8 mouse cellular contexts compared by ENCODE assay signal in genomic region chr1:166843397-166843877, GRCm38 (mm10).
DNase-seq lines count a peak whose midpoint lies in the region; ATAC-seq lines count a peak whose summit lies in the region.

No protein-coding gene starts in this region.

- DNase-seq in left cerebral cortex, postnatal 14 days (ENCODE audit: low spot score in 2 of 2) = peak; percentile 3 to 6
- DNase-seq in left cerebral cortex, adult 11 months (ENCODE audit: low spot score) = no peak
- DNase-seq in embryonic facial prominence, embryonic 10.5 days (ENCODE audit: low spot score) = peak; percentile 37
- DNase-seq in hindbrain, embryonic 14.5 days (ENCODE audit: low spot score) = peak; percentile 63
- DNase-seq in lung, postnatal 36 days = peak; percentile 9
- peak; percentile 56 for DNase-seq in thymus, postnatal 14 days
- DNase-seq in left cerebral cortex, adult 8-10 months (ENCODE audit: low spot score in 2 of 2) = no peak
- no peak for DNase-seq in testis, postnatal 10 days (ENCODE audit: low spot score)

- 6% methylated on average over 11 of the region's 11 CpGs for WGBS in embryonic facial prominence, embryonic 10.5 days
- 1% methylated on average over 11 of the region's 11 CpGs for WGBS in hindbrain, embryonic 14.5 days

- peak overlapping the region; percentile 0; the same call in 1 of the 2 replicates for H3K27ac ChIP-seq in embryonic facial prominence, embryonic 10.5 days (replicated peaks)
- peak overlapping the region; percentile 77 for H3K27ac ChIP-seq in hindbrain, embryonic 14.5 days

- no peaks in the 10 kb centered on the region for H3K27me3 ChIP-seq in embryonic facial prominence, embryonic 10.5 days (replicated peaks; ENCODE audit: low read depth, poor library complexity, severe bottlenecking)
- no peaks in the 10 kb centered on the region for H3K27me3 ChIP-seq in hindbrain, embryonic 14.5 days (ENCODE audit: control insufficient read depth, insufficient read depth, low read length)

- H3K4me3 ChIP-seq in embryonic facial prominence, embryonic 10.5 days = peak overlapping the region; percentile 37
- H3K4me3 ChIP-seq in hindbrain, embryonic 14.5 days (replicated peaks; ENCODE audit: low read length) = peak overlapping the region; percentile 17

- intact Hi-C loops in left cerebral cortex, postnatal 14 days (cut with DNase I) = no loop called here

- H3K36me3 ChIP-seq in embryonic facial prominence, embryonic 10.5 days (replicated peaks) = no peaks in the 10 kb centered on the region
- no peaks in the 10 kb centered on the region for H3K36me3 ChIP-seq in hindbrain, embryonic 14.5 days (replicated peaks; ENCODE audit: control insufficient read depth, insufficient read depth)

- peak overlapping the region; percentile 51 for H3K9ac ChIP-seq in hindbrain, embryonic 14.5 days

- peaks cover 21% of the 10 kb centered on the region for H3K4me1 ChIP-seq in embryonic facial prominence, embryonic 10.5 days
- H3K4me1 ChIP-seq in hindbrain, embryonic 14.5 days (replicated peaks; ENCODE audit: control insufficient read depth, insufficient read depth, low read length) = peaks cover 28% of the 10 kb centered on the region

- H3K9me3 ChIP-seq in embryonic facial prominence, embryonic 10.5 days = no peaks in the 10 kb centered on the region
- H3K9me3 ChIP-seq in hindbrain, embryonic 14.5 days (ENCODE audit: control insufficient read depth, low read length) = no peaks in the 10 kb centered on the region

- peak; percentile 81 for ATAC-seq in hindbrain, embryonic 14.5 days (ENCODE audit: low FRiP score)

- H3K4me2 ChIP-seq in hindbrain, embryonic 14.5 days (replicated peaks) = peak overlapping the region; percentile 47

Comparison
In these comparisons a context has a peak if more than half of its experiments do, and no peak if none do; other contexts are left out.
1. DNase-seq: peak in left cerebral cortex, postnatal 14 days (2 of 2), embryonic facial prominence, embryonic 10.5 days (single experiment), hindbrain, embryonic 14.5 days (single experiment), lung, postnatal 36 days (single experiment) and thymus, postnatal 14 days (single experiment); none in left cerebral cortex, adult 11 months (single experiment), left cerebral cortex, adult 8-10 months (0 of 2) and testis, postnatal 10 days (single experiment).